Mouse (Mus musculus): ENCODE data around the gene Lrrc8a.
A peak's percentile ranks its signal among the peaks of the same experiment; 100 is the strongest.

Lrrc8a gene

DNA sequence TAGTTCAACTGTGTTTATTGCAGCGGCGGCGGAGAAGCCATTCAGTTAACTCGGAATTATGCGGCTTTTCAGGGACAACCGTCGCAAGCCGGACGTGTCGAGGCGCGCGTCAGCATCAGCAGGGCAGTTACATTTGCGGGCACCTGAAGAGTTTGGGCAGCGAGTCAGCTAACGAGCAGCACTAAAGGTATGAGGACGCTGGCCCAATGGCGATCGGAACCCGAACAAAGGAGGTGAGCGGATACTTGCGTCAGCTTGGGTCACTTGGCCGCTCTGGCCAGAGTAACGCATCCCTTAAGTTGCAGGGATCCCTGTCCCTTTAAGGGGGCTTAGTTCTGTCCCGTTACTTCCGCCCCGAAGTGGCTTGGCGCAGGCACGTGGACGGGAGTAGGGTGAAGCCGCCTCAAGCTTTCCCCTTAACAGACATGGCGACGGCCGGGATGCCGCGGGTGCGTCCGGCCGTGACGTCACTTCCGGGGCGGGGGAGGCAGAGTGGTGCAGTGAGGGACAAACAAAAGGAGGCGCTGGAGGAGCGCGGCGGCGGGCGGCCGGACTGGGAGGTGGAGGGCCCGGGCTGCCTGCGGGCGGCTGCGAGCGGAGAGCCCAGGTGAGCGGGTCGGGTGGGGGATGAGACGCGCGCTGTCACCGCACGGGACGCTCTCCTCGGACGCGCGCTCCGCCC, at the start of gene Lrrc8a:
Lrrc8a (plus strand) TSS at position 517 of the 682 bp plus-strand sequence.
- peak; percentile 100 for DNase-seq

DNA sequence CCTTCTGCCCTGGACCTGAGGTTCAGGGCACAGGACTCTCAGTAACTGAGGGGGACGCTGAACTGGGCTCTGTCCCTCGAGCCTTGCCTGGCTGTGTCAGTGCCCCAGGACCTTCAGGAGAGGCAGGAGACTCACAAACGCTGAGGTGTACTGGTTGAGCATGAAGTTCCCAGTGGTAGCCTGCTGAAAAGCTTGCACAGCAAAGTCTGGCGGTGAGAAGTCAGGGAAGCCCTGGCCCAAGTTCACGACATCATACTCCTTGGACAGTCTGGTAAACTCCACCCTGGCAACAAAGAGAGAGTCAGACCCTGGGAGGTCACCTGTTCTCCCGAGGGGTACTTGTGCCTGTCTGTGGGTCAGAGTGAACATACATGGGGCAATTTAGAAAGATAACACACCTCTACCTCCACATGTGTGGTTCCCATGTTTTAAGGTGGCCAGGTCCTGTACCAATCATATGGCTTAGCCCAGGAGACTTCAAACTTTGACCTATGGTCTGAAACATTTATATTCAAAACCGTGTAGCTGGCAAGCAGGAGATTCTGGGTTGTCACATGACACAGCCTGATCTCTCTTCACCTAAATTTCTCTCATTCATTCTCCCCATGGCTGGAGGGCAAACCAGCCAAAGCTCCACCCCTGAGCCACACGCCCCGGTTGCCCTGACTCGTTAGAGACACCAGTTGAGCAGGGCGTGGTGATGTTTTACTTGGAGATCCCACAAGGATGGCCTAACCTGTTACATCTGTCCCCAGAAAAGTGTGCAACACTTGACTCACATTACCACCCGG, 45.5 kb upstream of the Lrrc8a start:
- no peak for DNase-seq

DNA sequence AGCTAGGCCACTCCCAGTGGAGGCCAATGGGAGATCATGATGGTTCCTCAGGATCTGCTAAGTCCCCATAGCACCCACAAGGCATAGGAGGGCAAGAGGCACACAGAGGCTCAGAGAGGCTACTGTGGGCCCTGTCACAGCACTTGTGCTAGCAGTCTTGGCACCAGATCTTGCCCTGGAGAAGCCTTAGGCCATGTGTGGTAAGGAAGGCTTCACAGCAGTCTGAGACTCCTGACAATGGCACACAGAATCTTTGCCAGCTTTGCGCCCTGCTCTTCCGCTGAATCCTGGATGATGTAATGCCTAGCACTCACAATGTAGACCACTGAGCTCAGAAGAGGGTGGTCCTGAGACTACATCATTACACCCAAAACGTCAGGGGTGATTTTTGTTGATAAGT, 42.9 kb upstream of the Lrrc8a start:
- no peak for DNase-seq

DNA sequence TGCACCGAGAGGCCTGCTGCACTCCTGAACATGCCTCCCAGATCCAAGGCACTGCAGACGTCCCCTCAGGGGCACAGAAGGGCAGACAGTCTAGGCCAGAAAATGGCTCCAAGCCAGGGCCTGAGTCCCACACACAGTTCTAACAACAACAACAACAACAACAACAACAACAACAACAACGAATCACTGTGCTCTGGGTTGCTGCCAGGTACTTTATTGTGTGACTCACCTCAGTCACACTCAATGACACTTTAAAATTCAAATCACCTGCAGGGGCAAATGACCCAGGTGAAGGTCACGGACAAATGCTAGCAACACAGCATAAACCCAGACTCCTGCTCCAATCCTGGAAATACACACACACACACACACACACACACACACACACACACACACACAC, 39.5 kb upstream of the Lrrc8a start:
- DNase-seq, result no peak

DNA sequence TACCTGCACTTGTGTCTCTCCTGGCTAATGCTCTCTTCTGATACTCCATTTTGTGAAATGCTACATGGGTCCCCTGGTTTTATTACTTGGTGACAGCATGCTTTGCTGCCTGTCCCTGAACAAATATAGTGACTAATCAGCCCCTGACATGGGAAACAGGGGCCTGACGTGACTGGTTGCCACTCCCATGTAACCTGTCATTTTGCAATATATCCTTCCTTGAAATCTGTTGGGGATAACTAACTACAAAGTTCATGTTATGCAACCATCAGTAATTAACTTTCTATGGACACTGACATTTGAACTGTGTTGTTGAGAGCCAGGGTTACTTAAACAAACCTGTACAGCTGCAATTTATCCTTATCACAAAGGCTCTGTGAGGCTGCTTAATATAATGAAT, 37.5 kb upstream of the Lrrc8a start:
- DNase-seq, result no peak

DNA sequence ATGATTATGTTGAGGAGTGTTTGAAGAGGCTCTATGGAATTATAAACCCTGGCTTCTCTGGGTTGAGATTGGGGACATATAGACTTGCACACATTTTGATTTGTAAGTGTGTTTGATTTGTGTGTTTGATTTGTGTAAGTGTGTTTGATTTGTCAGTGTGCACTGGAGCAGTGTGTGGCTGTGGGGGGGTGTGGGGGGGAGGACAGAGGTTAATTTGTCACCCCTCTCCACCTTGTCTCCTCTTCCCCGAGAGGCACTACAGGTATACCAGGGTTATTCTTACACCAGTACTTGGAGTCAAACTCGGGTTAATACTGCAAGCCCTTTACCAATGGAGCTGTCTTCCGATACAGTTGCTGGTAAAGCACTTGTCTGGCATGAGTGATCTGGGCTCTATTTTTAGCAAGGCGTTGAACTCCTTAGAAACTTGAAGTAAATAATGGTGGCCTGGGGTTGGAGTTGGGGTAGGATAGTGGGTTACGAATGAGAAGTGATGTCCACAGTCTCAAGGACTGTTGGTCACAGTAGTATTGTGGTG, 37.1 kb upstream of the Lrrc8a start:
- DNase-seq, result no peak

DNA sequence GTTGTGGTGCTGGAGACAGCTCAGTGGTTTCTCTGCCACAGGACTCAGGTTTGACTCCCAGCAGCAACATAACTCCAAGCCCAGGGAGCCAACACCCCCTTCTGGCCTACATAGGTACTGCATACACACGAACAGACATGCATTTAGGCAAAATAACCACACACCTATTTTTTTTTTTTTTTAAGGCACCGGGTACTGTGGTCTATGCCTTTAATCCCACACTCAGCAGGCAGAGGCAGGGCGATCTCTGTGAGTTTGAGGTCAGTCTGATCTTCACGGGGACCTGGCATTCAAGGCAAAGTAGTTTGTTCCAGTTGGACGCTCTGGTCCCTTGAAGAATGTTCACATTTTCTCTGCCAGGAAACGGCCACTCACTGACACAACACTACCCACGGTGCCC, 34.1 kb upstream of the Lrrc8a start:
- no peak for DNase-seq

DNA sequence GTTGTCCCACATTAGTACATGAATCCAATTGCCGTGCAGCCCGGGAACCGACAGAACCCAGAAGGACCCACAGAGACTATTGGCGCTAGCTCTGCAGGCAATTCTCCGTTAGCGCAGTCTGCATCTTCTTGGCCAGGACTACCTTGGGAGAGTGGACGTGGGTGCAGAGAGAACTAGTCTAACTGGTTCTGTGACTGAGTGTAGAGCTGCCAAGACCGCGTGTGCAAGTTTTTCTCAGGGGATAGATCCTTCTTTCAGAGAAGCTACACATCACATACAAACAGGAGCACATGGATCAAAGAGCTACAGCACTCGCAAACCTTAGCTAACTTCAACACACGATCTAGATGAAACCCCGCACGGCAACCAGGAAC, 32.3 kb upstream of the Lrrc8a start:
- DNase-seq, result no peak

DNA sequence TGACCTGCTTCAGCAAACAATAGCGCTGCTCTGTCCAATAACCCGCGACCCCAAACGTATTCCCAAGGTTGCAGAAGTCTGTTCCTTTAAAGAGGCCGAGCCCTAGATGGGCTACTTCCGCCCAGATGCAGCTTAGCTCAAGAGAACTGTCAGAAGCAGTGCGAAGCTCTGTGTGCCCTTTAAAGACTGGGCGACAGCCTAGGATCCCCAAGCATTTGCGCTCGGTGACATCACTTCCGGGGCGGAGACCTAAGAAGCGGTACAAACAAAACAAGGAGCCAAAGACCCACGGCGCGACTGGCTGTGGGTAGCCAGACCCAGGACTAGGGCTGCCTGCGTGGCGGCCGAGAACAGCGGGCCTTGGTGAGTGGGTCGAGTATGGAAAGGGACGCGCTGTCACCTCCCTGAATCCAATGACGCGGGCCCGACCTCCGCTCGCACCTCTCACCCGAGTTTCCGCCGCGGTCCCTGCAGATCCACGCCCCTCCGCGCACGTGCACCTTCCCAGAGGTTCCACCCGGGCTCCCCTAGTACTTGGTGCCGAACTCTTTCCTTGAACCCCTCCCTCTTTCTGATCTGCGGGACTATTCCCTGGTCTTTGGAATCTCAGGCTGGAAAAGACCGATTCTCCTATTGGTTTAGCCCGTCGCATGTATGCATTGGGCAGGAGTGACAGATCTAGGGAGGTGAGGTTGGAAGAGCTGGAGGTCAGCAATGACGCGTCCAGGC, 31.7 kb upstream of the Lrrc8a start, which contains the start of gene Kyat1:
Kyat1 (minus strand) TSS at position 219 of the 729 bp plus-strand sequence.
- peak; percentile 92 for DNase-seq

DNA sequence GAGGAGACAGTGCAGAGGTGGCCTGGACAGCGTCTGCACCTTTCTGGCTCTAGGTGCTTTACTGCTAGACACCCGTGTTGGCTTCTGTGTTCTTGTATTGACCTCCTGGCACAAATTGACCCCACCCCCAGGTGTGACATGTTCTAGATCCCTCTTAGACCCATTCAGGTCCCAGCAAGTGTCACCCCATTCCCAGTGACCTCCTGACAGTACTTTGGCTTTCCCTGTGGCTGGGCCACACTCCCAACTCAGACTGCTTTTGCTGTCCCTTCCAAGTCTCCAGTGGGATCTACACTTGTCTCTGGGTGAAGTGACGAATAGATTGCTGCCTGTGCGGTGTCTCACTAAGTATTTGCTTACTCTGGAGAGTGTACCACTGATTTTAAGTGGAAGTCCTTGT, 30.1 kb upstream of the Lrrc8a start:
- DNase-seq, result no peak

DNA sequence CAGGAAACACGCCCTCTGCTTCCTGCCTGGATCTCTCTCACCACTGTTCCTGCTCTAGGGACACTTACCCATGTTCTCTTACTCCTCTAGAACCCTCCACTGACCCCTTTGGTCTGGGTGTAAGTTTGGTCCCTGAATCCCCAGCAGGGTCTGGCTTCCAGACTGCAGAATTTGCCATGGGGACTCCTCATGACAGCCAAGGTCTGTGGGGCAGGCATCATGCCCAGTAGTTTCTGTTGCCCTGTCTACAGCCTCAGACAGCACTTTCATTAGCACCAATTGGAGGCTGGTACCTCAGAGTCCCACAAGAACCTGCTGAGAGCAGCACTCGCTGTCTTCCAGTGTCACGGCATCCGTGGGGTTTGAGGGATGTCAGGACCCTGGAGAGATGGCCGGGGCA, 29.6 kb upstream of the Lrrc8a start:
- DNase-seq, result no peak

DNA sequence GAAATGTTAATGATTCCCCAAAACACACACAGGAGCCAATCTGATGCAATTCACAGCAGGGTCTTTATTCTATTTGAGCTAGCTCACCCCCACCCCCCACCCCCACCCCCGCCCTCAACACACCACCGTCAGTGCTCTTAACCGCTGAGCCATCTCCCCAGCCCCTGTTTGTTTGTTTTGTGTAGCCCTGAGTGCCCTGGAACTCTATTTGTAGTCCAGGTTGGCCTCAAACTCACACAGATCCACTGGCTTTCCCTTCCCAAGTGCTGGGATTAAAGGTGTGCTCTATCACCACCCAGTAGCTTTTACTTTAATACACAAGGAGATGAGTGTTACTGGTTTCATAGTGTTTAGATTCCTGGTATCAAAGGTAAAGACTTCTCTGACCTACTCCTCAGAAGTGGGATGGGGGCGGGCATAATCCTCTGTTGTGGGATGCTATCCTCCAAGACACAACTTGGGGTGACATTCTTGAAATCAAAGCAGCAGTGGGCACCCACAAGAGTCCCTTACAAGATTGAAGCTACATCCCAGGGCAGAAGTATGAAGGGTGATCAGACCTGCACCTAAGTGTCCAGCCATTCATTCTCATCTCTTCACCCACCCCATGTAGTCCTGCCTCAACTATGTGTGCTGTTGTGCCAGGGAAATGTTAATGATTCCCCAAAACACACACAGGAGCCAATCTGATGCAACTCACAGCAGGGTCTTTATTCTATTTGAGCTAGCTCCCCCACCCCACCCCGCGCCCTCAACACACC, 25.9 kb upstream of the Lrrc8a start:
- no peak for DNase-seq

DNA sequence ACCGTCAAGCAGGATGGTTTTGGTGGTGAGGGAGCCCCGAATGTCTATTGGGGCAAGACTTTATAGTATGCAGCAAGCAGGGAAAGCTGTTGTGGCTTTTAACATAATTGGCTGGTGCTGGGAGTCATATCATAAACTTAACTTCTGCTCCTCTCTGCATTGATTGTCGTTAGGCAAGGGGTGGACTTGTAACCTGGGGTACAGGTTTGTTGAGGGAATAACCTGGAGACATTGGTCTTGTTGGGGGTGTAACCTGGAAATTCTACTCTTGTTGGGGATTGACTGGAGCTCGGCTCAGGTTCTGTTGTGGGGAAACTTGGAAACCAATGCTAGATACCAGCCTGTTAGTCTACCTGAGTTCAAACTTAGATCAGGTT, 25.4 kb upstream of the Lrrc8a start:
- DNase-seq, result no peak

DNA sequence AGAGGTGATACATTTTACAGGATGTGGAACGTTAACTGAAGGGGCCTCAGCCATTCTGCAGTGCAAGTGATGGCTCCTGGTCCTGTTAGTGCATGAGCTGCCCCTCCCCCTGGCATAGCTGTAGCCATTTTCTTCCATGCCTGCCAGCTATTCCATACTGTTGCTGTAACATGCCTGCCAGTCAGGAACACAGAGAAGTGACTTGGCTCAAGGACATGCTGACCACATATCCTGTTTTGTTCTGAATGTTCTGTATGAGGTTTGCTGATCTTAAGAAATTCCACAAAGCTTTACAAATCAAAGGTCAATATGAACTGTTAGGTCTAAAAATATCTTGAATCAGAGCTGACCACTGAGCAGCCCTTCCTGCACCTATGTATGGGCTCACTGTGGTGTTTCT, 24.6 kb upstream of the Lrrc8a start:
- no peak for DNase-seq

DNA sequence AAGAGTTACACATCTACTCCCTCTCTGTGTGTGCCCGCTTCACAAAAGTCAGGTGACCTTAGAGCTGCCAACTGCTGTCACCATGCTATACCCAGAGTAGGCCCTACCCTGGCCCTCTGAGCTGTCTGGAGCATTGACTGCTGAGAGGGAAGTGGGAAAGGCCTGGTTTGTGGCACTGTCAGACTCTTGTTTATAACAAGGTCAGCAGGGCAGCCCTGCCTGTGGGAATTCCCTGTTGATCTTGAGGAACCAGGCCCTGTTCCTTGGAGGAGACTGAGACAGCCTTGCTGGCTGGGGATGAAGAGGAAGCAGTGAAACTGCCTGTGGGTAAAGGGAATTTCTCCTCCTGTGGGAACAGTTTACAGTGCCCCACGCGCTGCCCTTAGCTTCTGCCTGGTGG, 22.8 kb upstream of the Lrrc8a start:
- no peak for DNase-seq

DNA sequence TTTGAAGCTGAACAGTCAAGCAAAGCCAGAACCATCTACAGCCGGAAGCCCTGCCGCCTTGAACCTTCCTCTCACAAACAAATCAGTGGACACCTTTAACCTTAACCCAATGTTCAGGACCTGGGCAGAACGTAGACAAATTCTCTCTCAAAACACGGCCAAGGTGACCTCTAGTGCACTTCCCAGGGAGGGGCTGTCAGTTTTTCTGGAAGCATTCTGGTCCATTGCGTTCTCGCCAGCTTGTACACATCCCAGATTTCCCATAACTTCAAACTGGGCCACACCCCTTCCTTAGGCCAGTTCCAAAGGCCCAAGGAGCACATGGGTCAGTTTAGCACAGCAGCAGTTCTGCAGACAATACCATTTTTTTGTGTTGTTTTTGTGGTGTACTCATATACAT, 22.0 kb upstream of the Lrrc8a start:
- DNase-seq, result no peak

DNA sequence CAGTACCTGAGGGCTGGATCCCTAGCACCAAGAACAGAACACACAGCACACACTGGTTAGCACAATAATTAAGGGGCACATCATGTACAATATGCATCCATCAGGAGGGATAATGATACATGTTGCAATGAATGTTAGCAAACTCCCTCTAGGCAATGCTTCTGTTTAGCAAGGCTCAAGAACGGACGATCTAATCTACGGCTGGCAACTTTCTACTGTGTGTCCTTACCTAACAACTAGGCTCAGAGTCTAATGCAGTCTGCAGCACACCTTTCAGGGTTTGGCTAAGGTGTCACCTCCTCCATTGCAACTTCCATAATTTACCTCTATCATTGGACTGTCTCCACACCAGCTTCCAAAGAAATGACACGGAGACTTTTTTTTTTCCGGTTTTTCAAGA, 21.2 kb upstream of the Lrrc8a start:
- no peak for DNase-seq

DNA sequence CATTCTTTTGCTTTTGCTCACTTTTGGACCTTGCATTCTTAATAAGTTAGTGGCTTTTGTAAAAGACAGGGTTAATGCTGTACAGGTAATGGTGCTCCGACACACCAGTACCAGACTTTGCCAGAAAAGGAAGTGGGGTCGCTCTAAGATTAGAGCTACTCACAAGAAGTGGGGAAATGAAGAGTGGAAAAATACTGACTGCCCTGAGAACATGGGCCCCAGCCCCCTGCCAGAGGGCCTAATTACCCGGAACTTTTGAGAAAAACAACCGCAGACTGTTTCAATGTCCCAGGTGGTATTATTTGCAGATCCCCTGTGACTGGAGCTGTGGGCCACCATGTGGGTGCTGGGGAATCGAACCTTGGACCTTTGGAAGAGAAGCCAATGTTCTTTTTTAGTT, 1.9 kb upstream of the Lrrc8a start:
- DNase-seq, result peak; percentile 28

DNA sequence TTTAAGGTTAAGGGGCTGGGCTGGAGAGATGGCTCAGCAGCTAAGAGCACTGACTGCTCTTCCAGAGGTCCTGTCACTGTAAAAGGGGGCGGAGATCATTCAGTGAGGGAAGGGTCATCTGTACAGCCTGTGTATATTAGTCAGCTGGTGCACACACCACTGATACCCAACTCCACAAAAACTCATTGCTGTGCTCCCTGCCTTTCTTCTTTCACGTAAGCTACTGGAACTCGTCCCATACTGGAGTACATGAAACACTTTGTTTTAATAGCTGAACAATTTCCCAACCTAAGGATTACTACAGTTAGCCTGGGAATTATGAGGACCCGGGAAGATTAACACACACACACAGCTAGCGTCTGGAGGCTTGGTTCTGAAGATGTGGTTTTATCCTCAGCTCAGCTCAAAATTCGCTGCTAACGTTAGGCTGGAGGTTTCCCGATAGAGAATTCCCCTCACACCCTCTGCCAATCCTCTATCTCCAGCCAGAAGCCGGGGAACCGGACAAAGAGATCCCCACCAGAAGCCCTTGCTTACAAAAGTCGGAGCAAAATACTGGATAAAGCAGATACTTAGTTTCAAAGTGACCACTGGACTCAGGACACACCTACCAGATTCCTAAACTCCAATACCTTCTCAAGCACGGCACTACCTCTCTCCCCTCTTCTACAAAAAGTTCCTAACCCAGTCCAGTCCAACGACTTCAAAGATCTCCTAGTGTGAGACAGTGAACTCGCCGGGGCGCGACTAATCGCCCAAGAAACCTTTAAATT, 903 bp upstream of the Lrrc8a start:
- DNase-seq, result peak; percentile 34

DNA sequence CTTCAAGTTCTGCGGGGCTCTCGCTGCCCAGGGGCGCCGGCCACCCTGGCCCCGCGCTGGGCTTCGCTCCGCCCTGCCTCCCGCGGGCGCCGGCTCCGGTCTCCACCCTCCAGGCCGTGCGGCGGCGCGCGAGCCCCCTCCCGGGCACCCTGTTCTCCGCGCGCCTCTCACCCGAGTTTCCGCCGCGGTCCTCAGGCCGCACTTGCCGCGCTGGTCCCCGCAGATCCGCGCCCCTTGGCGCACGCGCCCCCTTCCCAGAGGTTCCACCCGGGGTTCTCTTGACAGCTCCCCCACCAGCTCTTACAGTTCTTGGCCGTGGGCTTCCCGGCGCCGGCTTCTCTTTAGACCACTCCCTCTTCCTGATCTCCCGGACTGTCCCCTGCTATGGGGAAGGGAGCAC, 366 bp downstream of the Lrrc8a start:
- DNase-seq, result no peak

DNA sequence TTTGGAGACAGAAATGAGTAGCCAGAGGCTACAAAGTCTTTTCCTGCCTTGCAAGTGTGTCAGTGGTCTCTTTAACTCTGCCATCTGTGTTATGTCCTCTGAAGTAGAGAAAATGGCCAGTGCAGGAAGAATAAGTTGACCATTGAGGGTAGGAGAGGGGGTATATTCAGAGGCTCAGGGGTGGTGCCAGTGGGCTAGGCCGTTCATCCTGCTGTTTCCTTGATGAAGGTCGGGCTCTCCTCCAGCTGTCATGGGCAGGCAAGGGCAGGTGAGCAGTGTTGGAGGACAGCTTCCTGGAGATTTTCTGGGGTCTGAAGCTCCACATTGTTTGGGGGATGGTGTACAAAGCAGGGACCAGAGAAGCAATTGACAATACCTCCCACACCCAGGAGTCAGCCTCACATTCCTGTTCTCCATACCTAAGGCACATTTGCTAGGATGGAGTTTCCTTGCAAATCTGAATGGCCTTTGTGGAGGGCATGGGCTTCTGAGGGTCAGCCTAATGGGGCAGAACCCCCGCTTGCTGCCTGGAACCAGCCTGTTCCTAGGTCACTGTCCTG, 1.5 kb downstream of the Lrrc8a start:
- DNase-seq, result peak; percentile 36

DNA sequence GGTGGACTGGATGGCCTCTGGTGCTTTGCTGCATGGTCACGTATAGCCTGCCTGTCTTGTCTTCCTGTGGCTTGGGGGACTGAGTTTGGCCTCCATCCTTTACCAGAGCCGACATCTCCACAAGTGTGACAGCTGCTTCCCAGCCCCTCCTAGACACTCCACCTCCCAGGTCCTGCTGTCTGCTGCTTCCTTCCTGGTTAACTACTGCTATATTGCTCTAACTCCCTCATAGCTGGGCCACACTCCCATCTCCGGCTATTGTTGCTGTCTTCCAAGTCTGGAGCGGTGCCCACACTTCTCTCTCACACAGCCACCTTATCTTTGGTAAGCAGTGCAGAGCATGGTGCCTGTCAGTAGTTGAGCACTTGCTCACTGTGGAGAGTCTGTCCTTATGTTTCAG, 2.3 kb downstream of the Lrrc8a start:
- peak; percentile 39 for DNase-seq

All from cerebellum, adult 9-11 months (tissue).